26 mouse cellular contexts compared by ENCODE assay signal in the genomic region with DNA sequence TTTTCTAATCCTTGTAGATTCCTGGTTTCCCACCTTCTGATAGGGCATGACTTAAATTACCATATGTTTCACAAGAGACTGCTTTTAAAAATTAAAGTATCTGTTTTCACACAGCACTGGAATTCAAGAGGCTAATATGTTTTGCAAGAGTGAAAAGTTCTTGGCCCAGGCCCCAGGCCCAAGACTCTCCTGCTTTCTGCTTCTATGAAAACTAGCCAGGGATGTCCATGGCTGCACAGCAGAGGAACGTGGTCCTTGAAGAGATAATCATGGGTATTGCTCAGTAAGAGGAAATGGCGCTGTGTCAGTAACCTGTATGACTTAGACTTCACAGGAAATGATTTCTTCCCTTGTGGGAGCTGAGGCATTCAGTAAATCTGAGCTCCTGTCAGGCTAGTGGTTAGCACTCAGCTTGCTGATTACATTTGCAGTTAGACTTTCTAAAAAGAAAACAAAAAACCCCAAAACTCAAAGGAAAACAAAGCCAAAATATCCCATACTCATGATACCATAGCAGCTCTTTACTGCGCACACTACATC.
DNase-seq lines count a peak whose midpoint lies in the region; ATAC-seq and TF ChIP-seq lines count a peak whose summit lies in the region.
"Had no signal": no experiment of that assay in that cellular context is flagged by ENCODE, and none has a peak within 500 bp of the region (broad histone marks: within the 10 kb centered on the region; RNA-seq: fewer than 3 reads in every experiment).

No protein-coding gene starts in this region.

- TF ChIP-seq EP300 in lung, postnatal 0 days (IDR thresholded peaks at IDR 0.05): no peak

- POLR2A ChIA-PET in Patski (lab: Charles Lee): no interaction called here

- no peak overlapping the region for H3K4me2 ChIP-seq in lung, postnatal 0 days (replicated peaks; ENCODE audit: low read depth, low read length)
- H3K4me2 ChIP-seq: embryonic facial prominence, embryonic 15.5 days; heart, embryonic 15.5 days; intestine, embryonic 15.5 days; kidney, embryonic 15.5 days; stomach, embryonic 15.5 days had no signal

- no peaks in the 10 kb centered on the region for H3K27me3 ChIP-seq in Patski
- no peaks in the 10 kb centered on the region for H3K27me3 ChIP-seq in lung, postnatal 0 days (replicated peaks; ENCODE audit: insufficient read depth, low read length)
- H3K27me3 ChIP-seq: embryonic facial prominence, embryonic 15.5 days; heart, embryonic 15.5 days; intestine, embryonic 15.5 days; kidney, embryonic 15.5 days; stomach, embryonic 15.5 days had no signal

- in situ Hi-C loops in Patski (cut with MboI; ENCODE audit: low pct_unique_long_range_greater_than_20kb): no loop called here

- no peak overlapping the region for H3K27ac ChIP-seq in lung, postnatal 0 days (ENCODE audit: low read length)
- H3K27ac ChIP-seq: embryonic facial prominence, embryonic 15.5 days; forebrain, embryonic 10.5 days; heart, embryonic 15.5 days; intestine, embryonic 15.5 days; kidney, embryonic 15.5 days; macrophage; stomach, embryonic 15.5 days had no signal

- intact Hi-C loops in heart, postnatal 25 days (cut with DNase I): no loop called here
- intact Hi-C loops in left cerebral cortex, postnatal 10 days (cut with DNase I): no loop called here

- CTCF ChIA-PET in Patski (lab: Charles Lee): interaction anchor here (1.0 kb wide), 1 partner anchor 14 kb away, joined by 3 read pairs; no protein-coding TSS in a partner anchor

- peak; percentile 98 for ATAC-seq in Patski
- ATAC-seq in lung, postnatal 0 days: peak; percentile 49
- ATAC-seq: forebrain, embryonic 16.5 days; hindbrain, embryonic 16.5 days; intestine, embryonic 15.5 days had no signal

- no peak overlapping the region for H3K4me3 ChIP-seq in lung, postnatal 0 days (ENCODE audit: low read depth, low read length)
- H3K4me3 ChIP-seq: embryonic facial prominence, embryonic 15.5 days; forebrain, embryonic 10.5 days; heart, embryonic 15.5 days; intestine, embryonic 15.5 days; kidney, embryonic 15.5 days; stomach, embryonic 15.5 days had no signal

- H3K9ac ChIP-seq in lung, postnatal 0 days (replicated peaks; ENCODE audit: low read depth): no peak overlapping the region
- H3K9ac ChIP-seq: embryonic facial prominence, embryonic 15.5 days; heart, embryonic 15.5 days; intestine, embryonic 15.5 days; kidney, embryonic 15.5 days; stomach, embryonic 15.5 days had no signal

- DNase-seq in heart, adult 18-20 months: peak; percentile 16 to 32
- DNase-seq in heart, postnatal 25 days (ENCODE audit: low spot score): no peak
- DNase-seq in 3T3-L1 (ENCODE audit: low read depth, low spot score) (peak; percentile 5), Patski (ENCODE audit: low read depth, low spot score) (peak; percentile 19)
- DNase-seq in lung, postnatal 0 days (ENCODE audit: low spot score): peak; percentile 62
- no peak for DNase-seq in thymus, postnatal 36 days
- DNase-seq in kidney, adult 9 months: no peak
- DNase-seq in left cerebral cortex, postnatal 10 days (ENCODE audit: extremely low spot score in 1 of 2, low spot score in 2 of 2): no peak
- DNase-seq: adrenal gland, postnatal 14 days; cerebellum, adult 2 months; cerebellum, postnatal 25 days; embryo, embryonic 11 days; heart, postnatal 4 days; kidney, postnatal 4 days; layer of hippocampus, adult 9-11 months; right cerebral cortex, adult 18-20 months; thymus, adult 2 months had no signal

- no peaks in the 10 kb centered on the region for H3K9me3 ChIP-seq in lung, postnatal 0 days (ENCODE audit: low read length)
- H3K9me3 ChIP-seq: embryonic facial prominence, embryonic 15.5 days; forebrain, embryonic 10.5 days; heart, embryonic 15.5 days; intestine, embryonic 15.5 days; kidney, embryonic 15.5 days; stomach, embryonic 15.5 days had no signal

- no peaks in the 10 kb centered on the region for H3K4me1 ChIP-seq in lung, postnatal 0 days (ENCODE audit: insufficient read depth, low read depth, low read length)
- H3K4me1 ChIP-seq: forebrain, embryonic 10.5 days; heart, embryonic 15.5 days; intestine, embryonic 15.5 days; kidney, embryonic 15.5 days; stomach, embryonic 15.5 days had no signal

- H3K36me3 ChIP-seq in lung, postnatal 0 days (ENCODE audit: insufficient read depth, low read length): no peaks in the 10 kb centered on the region
- H3K36me3 ChIP-seq: embryonic facial prominence, embryonic 15.5 days; forebrain, embryonic 10.5 days; heart, embryonic 15.5 days; intestine, embryonic 15.5 days; kidney, embryonic 15.5 days; stomach, embryonic 15.5 days had no signal

- no peak for TF ChIP-seq CTCF in Patski (IDR thresholded peaks at IDR 0.05)
- no peak for TF ChIP-seq CTCF in lung, postnatal 0 days (IDR thresholded peaks at IDR 0.05)

- WGBS in lung, postnatal 0 days: 62% methylated on average over 3 of the region's 3 CpGs

Comparison
In these comparisons a context has a peak if more than half of its experiments do, and no peak if none do; other contexts are left out.
1. DNase-seq: peak in heart, adult 18-20 months (2 of 2), 3T3-L1 (single experiment), Patski (single experiment) and lung, postnatal 0 days (single experiment); none in heart, postnatal 25 days (single experiment), thymus, postnatal 36 days (0 of 2), kidney, adult 9 months (single experiment) and left cerebral cortex, postnatal 10 days (0 of 2).